Mouse (Mus musculus) adipocyte (in vitro differentiated cells): ENCODE measurements around the gene Rela.

Source experiments
- DNase-seq: peaks from one replicate; pipeline ENCODE4 v3.0.0-alpha.2; 2016; ENCODE audit warnings: low spot score

Rela gene

GRCm38 (mm10) chr19:5637069-5638047, at the start of gene Rela:
Rela (plus strand) TSS chr19:5637483.
- peak; percentile 94 for DNase-seq

- DNase-seq, result peak; percentile 57
Measured at GRCm38 (mm10) chr19:5589159-5589558, 48.1 kb upstream of the Rela start.

- DNase-seq, result no peak
Measured at GRCm38 (mm10) chr19:5591888-5592287, 45.4 kb upstream of the Rela start.

GRCm38 (mm10) chr19:5599224-5599623, 38.1 kb upstream of the Rela start:
- DNase-seq, result no peak

- peak; percentile 76 for DNase-seq
Measured at GRCm38 (mm10) chr19:5601752-5602541, 35.3 kb upstream of the Rela start, which contains the start of gene Rnaseh2c. Rnaseh2c (plus strand) TSS chr19:5601873.

GRCm38 (mm10) chr19:5603664-5604063, 33.6 kb upstream of the Rela start:
- DNase-seq, result no peak

- no peak for DNase-seq
Measured at GRCm38 (mm10) chr19:5605126-5605525, 32.2 kb upstream of the Rela start.

- DNase-seq, result no peak
Measured at GRCm38 (mm10) chr19:5606196-5606595, 31.1 kb upstream of the Rela start.

GRCm38 (mm10) chr19:5607705-5608410, 29.4 kb upstream of the Rela start:
- no peak for DNase-seq

GRCm38 (mm10) chr19:5608707-5609106, 28.6 kb upstream of the Rela start:
- no peak for DNase-seq

GRCm38 (mm10) chr19:5609171-5609546, 28.1 kb upstream of the Rela start:
- no peak for DNase-seq

- DNase-seq, result peak; percentile 96
Measured at GRCm38 (mm10) chr19:5609547-5610404, 27.5 kb upstream of the Rela start, which contains the start of gene Kat5. Kat5 (minus strand) TSS chr19:5610237.

- DNase-seq, result no peak
Measured at GRCm38 (mm10) chr19:5611973-5612372, 25.3 kb upstream of the Rela start.

GRCm38 (mm10) chr19:5612762-5613411, 24.4 kb upstream of the Rela start:
- DNase-seq, result no peak

GRCm38 (mm10) chr19:5614953-5615352, 22.3 kb upstream of the Rela start:
- DNase-seq, result no peak

- no peak for DNase-seq
Measured at GRCm38 (mm10) chr19:5620007-5620406, 17.3 kb upstream of the Rela start.

- DNase-seq, result no peak
Measured at GRCm38 (mm10) chr19:5621884-5622283, 15.4 kb upstream of the Rela start.

GRCm38 (mm10) chr19:5625311-5625710, 12.0 kb upstream of the Rela start:
- DNase-seq, result no peak

- no peak for DNase-seq
Measured at GRCm38 (mm10) chr19:5629907-5630306, 7.4 kb upstream of the Rela start.

- DNase-seq, result no peak
Measured at GRCm38 (mm10) chr19:5632120-5632519, 5.2 kb upstream of the Rela start.
